Mouse (Mus musculus) kidney, adult 10 weeks (tissue): ENCODE results near the gene Ripor1. TPM values are rescaled to one million over a fixed set of nuclear protein-coding genes. Genes with fewer than 3 reads are reported as not detected.

Experiments used
- polyA plus RNA-seq: library from polyadenylated mRNA; stranded (reverse); fragments of 350-450 nt; fragmentation: Illumina TruSeq; extraction: RNeasy Lipid Tissue Mini Kit (QIAGEN cat#74804); gene quantifications from one replicate; pipeline ENCODE4 v1.2.3, GENCODE M21; 2014; ENCODE audit warnings: low read depth, low replicate concordance

The Ripor1 gene
- polyA plus RNA-seq = 0.93 TPM

DNA sequence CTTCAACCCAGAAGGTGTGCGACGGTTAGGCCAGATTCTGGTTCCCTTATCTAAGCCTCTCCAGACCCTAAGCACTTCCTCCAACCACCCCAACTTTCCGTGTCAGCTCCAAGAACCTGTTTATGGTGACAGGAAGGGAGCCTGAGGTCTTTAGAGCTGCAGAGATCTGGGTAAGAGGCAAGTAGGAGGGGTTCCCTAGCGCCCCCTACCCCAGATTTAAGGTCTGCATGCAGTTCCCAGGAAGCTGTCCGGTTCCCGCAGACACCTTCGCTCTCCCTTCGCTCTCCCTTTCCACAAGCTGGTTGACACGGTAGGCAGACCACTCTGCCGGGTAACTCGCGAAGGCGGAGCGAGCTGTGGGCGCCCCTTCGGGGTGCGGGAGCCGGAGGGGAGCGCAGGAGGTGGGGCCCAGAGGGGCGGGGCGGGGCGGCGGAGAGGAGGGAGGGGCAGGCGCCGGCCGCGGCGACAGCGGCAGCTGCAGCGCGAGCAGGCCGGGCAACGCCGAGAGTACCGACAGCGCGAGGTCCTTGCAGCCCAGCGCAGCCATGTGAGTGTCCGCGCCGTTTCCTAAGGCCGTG, at the start of gene Ripor1:
TSS of gene Ripor1 (plus strand) at position 452 of the 578 bp plus-strand sequence.

DNA sequence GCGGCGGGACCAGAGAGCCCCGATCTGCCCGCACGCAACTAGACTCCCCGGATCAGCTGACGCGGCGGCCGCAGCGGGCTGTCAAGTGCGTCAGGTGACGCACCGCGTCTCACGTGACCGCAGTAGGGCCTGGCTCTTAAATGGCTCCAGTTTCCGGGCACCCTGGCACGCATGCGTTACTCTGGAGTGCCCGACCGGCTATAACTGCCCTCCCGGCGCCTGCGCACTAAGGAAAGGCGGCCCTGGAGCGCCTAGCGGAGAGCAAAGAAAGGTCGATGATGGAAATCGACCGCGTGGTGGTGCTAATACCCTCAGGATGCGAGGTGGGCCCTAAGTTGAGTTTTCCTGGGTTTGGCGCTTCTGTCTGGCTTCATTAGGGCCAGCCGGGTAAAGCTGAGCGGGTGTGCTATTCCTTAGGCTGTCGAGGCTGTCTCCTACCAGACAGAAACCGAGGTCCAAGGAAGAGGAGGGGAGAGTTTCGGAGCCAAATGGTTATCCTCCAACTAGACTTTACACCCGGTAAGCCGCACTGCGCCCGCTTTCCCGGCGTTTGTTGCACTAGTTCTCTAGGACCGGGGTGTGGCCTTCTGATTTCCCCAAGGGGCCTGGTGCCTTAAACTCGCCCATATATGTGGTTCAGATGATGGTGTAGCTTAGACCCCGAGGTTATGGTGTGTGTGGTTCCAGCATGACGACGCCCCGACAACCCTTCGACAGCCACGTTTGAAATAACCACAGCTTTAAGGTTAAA, 38.9 kb upstream of the Ripor1 start, which contains the start of gene Atp6v0d1:
TSS of gene Atp6v0d1 (minus strand) at position 96 of the 751 bp plus-strand sequence.

DNA sequence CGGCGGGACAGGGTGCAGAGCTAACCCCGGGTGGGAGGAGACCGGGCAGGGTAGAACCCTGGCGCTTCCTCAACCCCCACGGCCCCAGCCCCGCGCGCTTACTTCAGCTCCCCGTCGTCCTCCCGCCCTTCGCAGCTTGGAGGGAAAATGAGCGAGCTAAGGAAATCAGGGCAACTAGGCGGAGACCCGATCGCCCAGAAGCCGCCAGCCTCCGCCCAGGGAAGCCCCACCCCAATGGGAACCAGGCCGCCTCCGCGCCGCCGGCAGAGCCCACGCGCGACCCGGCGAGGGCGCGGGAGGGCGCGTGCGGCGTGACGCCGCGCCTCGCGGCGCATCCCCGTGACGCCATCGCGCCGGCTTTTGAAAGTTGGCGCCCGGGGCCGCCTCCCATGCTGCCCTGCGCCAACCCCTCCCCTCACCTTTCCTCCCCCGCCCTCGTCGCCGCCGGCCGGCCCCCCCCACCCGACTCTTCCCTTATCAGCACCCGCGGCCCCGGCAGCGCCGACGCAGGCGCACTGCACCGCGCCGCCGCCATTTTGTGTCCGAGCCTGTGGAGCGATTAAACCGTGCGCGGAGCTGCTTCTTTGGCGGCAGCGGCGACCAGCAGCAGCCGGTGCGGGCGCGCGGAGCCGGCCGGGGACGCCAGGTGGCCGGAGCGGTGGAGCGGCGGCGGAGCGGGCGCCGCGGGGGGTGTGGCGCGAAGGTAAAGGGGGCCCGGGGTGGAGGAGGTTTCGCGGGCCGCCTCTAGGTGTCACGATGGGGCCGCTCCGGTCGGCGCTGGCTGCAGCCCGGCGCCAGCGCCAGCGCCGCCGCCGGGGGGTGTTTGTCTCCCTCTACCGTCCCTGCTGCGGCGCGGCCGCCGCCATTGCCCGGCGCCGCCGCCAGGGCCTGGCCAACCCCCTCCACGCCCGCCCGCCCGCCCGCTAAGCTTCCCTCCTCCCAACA, 31.2 kb downstream of the Ripor1 start, which contains the start of gene Ctcf:
TSS of gene Ctcf (plus strand) at position 551 of the 945 bp plus-strand sequence.

DNA sequence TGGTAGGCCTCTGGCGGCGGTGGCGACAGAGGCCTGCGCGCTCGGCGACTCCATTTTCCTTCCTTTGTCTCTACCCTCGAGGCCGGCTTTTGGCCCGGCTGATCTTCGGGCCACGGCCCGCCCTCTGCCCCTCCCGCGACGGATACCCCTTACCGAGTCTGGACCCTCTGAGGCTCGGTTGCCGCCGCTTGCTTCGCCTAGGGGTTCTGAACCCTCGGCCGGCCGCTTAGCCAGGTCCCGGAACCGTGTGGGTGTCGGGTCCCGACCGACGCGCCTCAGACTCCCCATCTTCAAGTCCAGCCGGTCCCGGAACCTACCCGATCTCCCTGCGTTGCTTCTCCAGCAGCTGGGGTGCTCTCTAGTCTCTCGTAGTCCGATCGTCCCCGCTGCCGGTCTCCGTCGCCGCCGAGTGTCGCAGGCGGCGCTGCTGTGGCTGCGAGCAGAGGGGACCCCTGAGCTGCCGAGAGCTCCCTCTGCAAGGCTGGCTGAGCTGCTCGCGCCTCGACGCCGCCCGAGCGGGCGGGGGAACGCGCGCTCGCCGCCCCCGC, 32.0 kb downstream of the Ripor1 start, which contains the start of gene Agrp:
TSS of gene Agrp (minus strand) at position 431 of the 548 bp plus-strand sequence.

Other genes starting within 250 kb of the Ripor1 start
- gene Plekhg4, start 232.0 kb upstream of the Ripor1 start, polyA plus RNA-seq = not detected
- gene Kctd19, start 191.8 kb upstream of the Ripor1 start, polyA plus RNA-seq = not detected
- not detected for gene Lrrc36, start 191.7 kb upstream of the Ripor1 start, polyA plus RNA-seq
- gene Tppp3, start 133.7 kb upstream of the Ripor1 start, polyA plus RNA-seq = not detected
- gene Zdhhc1, start 108.4 kb upstream of the Ripor1 start, polyA plus RNA-seq = 2.7 TPM
- gene Hsd11b2, start 86.5 kb upstream of the Ripor1 start, polyA plus RNA-seq = 39.1 TPM
- gene Atp6v0d1, start 39.2 kb upstream of the Ripor1 start, polyA plus RNA-seq = 30.4 TPM
- 70.9 TPM for gene Ctcf, start 31.3 kb downstream of the Ripor1 start, polyA plus RNA-seq
- not detected for gene Agrp, start 32.1 kb downstream of the Ripor1 start, polyA plus RNA-seq
- gene Carmil2, start 81.0 kb downstream of the Ripor1 start, polyA plus RNA-seq = not detected
- gene Acd, start 95.8 kb downstream of the Ripor1 start, polyA plus RNA-seq = 1.1 TPM
- gene Pard6a, start 95.9 kb downstream of the Ripor1 start, polyA plus RNA-seq = not detected
- not detected for gene 4933405L10Rik, start 102.4 kb downstream of the Ripor1 start, polyA plus RNA-seq
- not detected for gene Enkd1, start 103.0 kb downstream of the Ripor1 start, polyA plus RNA-seq
- 0.20 TPM for gene Gfod2, start 153.4 kb downstream of the Ripor1 start, polyA plus RNA-seq
- gene Ranbp10, start 222.1 kb downstream of the Ripor1 start, polyA plus RNA-seq = 4.1 TPM
- gene Tsnaxip1, start 222.5 kb downstream of the Ripor1 start, polyA plus RNA-seq = not detected
- gene Cenpt, start 248.0 kb downstream of the Ripor1 start, polyA plus RNA-seq = 0.69 TPM
- gene Thap11, start 249.9 kb downstream of the Ripor1 start, polyA plus RNA-seq = 11.1 TPM